Mouse (Mus musculus) kidney, embryonic 16.5 days (tissue): Measurements from ENCODE around the gene Zc3h7b. TPM values are rescaled to one million over a fixed set of nuclear protein-coding genes. Genes with fewer than 3 reads are reported as not detected.
A peak's percentile ranks its signal among the peaks of the same experiment; 100 is the strongest.

Source experiments
- ATAC-seq: fragments of 200-750 bp; cut with Nextera tagmentation; 2 replicates; pipeline ENCODE4 v1.8.0; 2017; ENCODE audit warnings: moderate TSS enrichment; ENCODE audit not compliant: low FRiP score, low TSS enrichment
- H3K27ac ChIP-seq: fragments of 300-500 bp; sonication (generic); 2 replicates; pipeline ENCODE4 v1.5.1; 2014; ENCODE audit warnings: low read length
- H3K27me3 ChIP-seq: fragments of 300-500 bp; sonication (generic); 2 replicates; pipeline ENCODE4 v1.6.1; 2014; ENCODE audit warnings: low read length, control low read depth, mixed read lengths; ENCODE audit not compliant: insufficient read depth
- H3K36me3 ChIP-seq: fragments of 300-500 bp; sonication (generic); 2 replicates; pipeline ENCODE4 v1.6.1; 2014; ENCODE audit warnings: low read length, control low read depth, mixed read lengths; ENCODE audit not compliant: insufficient read depth
- H3K4me1 ChIP-seq: fragments of 300-500 bp; sonication (generic); 2 replicates; pipeline ENCODE4 v1.6.1; 2014; ENCODE audit warnings: low read length, control low read depth, mixed read lengths; ENCODE audit not compliant: insufficient read depth
- H3K4me2 ChIP-seq: fragments of 300-500 bp; sonication (generic); replicated peaks from 2 replicates; pipeline ENCODE4 v1.6.1; 2014; ENCODE audit warnings: low read depth, low read length
- H3K4me3 ChIP-seq: fragments of 300-500 bp; sonication (generic); 2 replicates; pipeline ENCODE4 v1.5.1; 2014; ENCODE audit warnings: mild to moderate bottlenecking, low read length
- H3K9ac ChIP-seq: fragments of 300-500 bp; sonication (generic); replicated peaks from 2 replicates; pipeline ENCODE4 v1.6.1; 2014; ENCODE audit warnings: low read length
- H3K9me3 ChIP-seq: fragments of 300-500 bp; sonication (generic); 2 replicates; pipeline ENCODE4 v1.6.1; 2016; ENCODE audit warnings: low read length, control low read depth
- WGBS: fragments of 180-500 bp; shearing (Covaris S2); extraction: QIAGEN DNeasy Blood & Tissue Kit; methylation state at CpG from one replicate; pipeline ENCODE4 v1.1.7; 2014; 5-methylcytosine and 5-hydroxymethylcytosine counted together
- polyA plus RNA-seq: library from polyadenylated mRNA; unstranded; fragments of >200 nt; fragmentation: Nextera tagmentation; extraction: Ambion mirVana; gene quantifications from 2 replicates; pipeline ENCODE4 v1.2.1, GENCODE M21; 2015

The Zc3h7b gene
- polyA plus RNA-seq, 1 experiment from 2014 or later: 35.1 TPM

GRCm38 (mm10) chr15:81776631-81777422 lies 32.0 kb downstream of the Zc3h7b start:
- Histone ChIP-seq H3K4me2 (no peak overlapping the region), H3K27me3 (no peaks in the 10 kb centered on the region), H3K9me3 (no peaks in the 10 kb centered on the region), H3K4me1 (no peaks in the 10 kb centered on the region), H3K27ac (no peak overlapping the region), H3K9ac (no peak overlapping the region), H3K4me3 (no peak overlapping the region), H3K36me3 (peaks cover 77% of the 10 kb centered on the region)
- WGBS: 85% methylated on average over 11 of the region's 11 CpGs
- no peak for ATAC-seq

- 78% methylated on average over 7 of the region's 7 CpGs for WGBS
Measured at GRCm38 (mm10) chr15:81781816-81782215, 37.0 kb downstream of the Zc3h7b start.

GRCm38 (mm10) chr15:81784762-81785161 lies 39.9 kb downstream of the Zc3h7b start:
- Histone ChIP-seq H3K27me3 (no peaks in the 10 kb centered on the region), H3K9me3 (no peaks in the 10 kb centered on the region), H3K36me3 (peaks cover 67% of the 10 kb centered on the region), H3K9ac (no peak overlapping the region), H3K4me3 (no peak overlapping the region), H3K4me1 (no peaks in the 10 kb centered on the region), H3K27ac (no peak overlapping the region), H3K4me2 (no peak overlapping the region)
- WGBS: 41% methylated on average over 5 of the region's 5 CpGs
- ATAC-seq: no peak

More at GRCm38 (mm10) chr15:81781816-81782215, 37.0 kb downstream of the Zc3h7b start:
- Histone ChIP-seq H3K4me1 (no peaks in the 10 kb centered on the region), H3K27ac (no peak overlapping the region), H3K4me2 (no peak overlapping the region), H3K27me3 (no peaks in the 10 kb centered on the region), H3K4me3 (no peak overlapping the region), H3K9ac (no peak overlapping the region), H3K36me3 (peaks cover 82% of the 10 kb centered on the region), H3K9me3 (no peaks in the 10 kb centered on the region)
- no peak for ATAC-seq

- Histone ChIP-seq H3K9ac (no peak overlapping the region), H3K36me3 (peaks cover 61% of the 10 kb centered on the region), H3K27ac (no peak overlapping the region), H3K4me1 (no peaks in the 10 kb centered on the region), H3K4me2 (no peak overlapping the region), H3K9me3 (no peaks in the 10 kb centered on the region), H3K27me3 (no peaks in the 10 kb centered on the region), H3K4me3 (no peak overlapping the region)
- no peak for ATAC-seq
- 93% methylated on average over 8 of the region's 8 CpGs for WGBS
Measured at GRCm38 (mm10) chr15:81785701-81786100, 40.8 kb downstream of the Zc3h7b start.

- 89% methylated on average over 13 of the region's 13 CpGs for WGBS
- H3K9ac ChIP-seq: no peak overlapping the region
- peaks cover 52% of the 10 kb centered on the region for H3K36me3 ChIP-seq
- ATAC-seq: no peak
- H3K4me2 ChIP-seq: no peak overlapping the region
- H3K27ac ChIP-seq: no peak overlapping the region
- no peaks in the 10 kb centered on the region for H3K27me3 ChIP-seq
- no peak overlapping the region for H3K4me3 ChIP-seq
- H3K9me3 ChIP-seq: no peaks in the 10 kb centered on the region
- no peaks in the 10 kb centered on the region for H3K4me1 ChIP-seq
Measured at GRCm38 (mm10) chr15:81787525-81787924, 42.7 kb downstream of the Zc3h7b start.

GRCm38 (mm10) chr15:81792444-81792843 lies 47.6 kb downstream of the Zc3h7b start:
- Histone ChIP-seq H3K27ac (no peak overlapping the region), H3K27me3 (no peaks in the 10 kb centered on the region), H3K4me3 (no peak overlapping the region), H3K9me3 (no peaks in the 10 kb centered on the region), H3K9ac (no peak overlapping the region), H3K36me3 (peaks cover 39% of the 10 kb centered on the region), H3K4me2 (no peak overlapping the region), H3K4me1 (no peaks in the 10 kb centered on the region)
- no peak for ATAC-seq
- WGBS: 94% methylated on average over 9 of the region's 9 CpGs

- Histone ChIP-seq H3K36me3 (peaks cover 28% of the 10 kb centered on the region), H3K4me2 (no peak overlapping the region), H3K9me3 (no peaks in the 10 kb centered on the region), H3K27ac (no peak overlapping the region), H3K27me3 (no peaks in the 10 kb centered on the region), H3K4me1 (no peaks in the 10 kb centered on the region), H3K4me3 (no peak overlapping the region), H3K9ac (no peak overlapping the region)
- peak; percentile 29; the same call in 1 of the 2 replicates for ATAC-seq
- WGBS: 76% methylated on average over 3 of the region's 3 CpGs
Measured at GRCm38 (mm10) chr15:81796228-81796627, 51.4 kb downstream of the Zc3h7b start.

- Histone ChIP-seq H3K36me3 (peaks cover 21% of the 10 kb centered on the region), H3K27me3 (no peaks in the 10 kb centered on the region), H3K4me1 (peaks cover 9% of the 10 kb centered on the region), H3K9me3 (no peaks in the 10 kb centered on the region), H3K27ac (no peak overlapping the region), H3K4me2 (no peak overlapping the region), H3K4me3 (no peak overlapping the region), H3K9ac (no peak overlapping the region)
- WGBS: 93% methylated on average over 6 of the region's 6 CpGs
- ATAC-seq: no peak
Measured at GRCm38 (mm10) chr15:81797861-81798260, 53.0 kb downstream of the Zc3h7b start.

GRCm38 (mm10) chr15:81798421-81798820 lies 53.6 kb downstream of the Zc3h7b start:
- H3K27me3 ChIP-seq: no peaks in the 10 kb centered on the region
- WGBS: 81% methylated on average over 4 of the region's 4 CpGs
- H3K9ac ChIP-seq: no peak overlapping the region
- H3K36me3 ChIP-seq: peaks cover 17% of the 10 kb centered on the region
- H3K4me2 ChIP-seq: no peak overlapping the region
- peaks cover 14% of the 10 kb centered on the region for H3K4me1 ChIP-seq
- H3K9me3 ChIP-seq: no peaks in the 10 kb centered on the region
- no peak for ATAC-seq
- H3K27ac ChIP-seq: no peak overlapping the region
- no peak overlapping the region for H3K4me3 ChIP-seq

GRCm38 (mm10) chr15:81800391-81800790 lies 55.5 kb downstream of the Zc3h7b start:
- Histone ChIP-seq H3K27me3 (no peaks in the 10 kb centered on the region), H3K4me1 (peaks cover 27% of the 10 kb centered on the region), H3K9ac (no peak overlapping the region), H3K27ac (no peak overlapping the region), H3K4me3 (no peak overlapping the region), H3K4me2 (no peak overlapping the region), H3K9me3 (no peaks in the 10 kb centered on the region), H3K36me3 (0 out of 2 replicates have a peak, but pooled peaks cover 6% of the 10 kb centered on the region)
- 62% methylated on average over 3 of the region's 3 CpGs for WGBS
- no peak for ATAC-seq
